ENCODE assay signal across 9 mouse cellular contexts in genomic region chr14:46384946-46385691, GRCm38 (mm10). TPM values are rescaled to one million over a fixed set of nuclear protein-coding genes. Genes with fewer than 3 reads are reported as not detected.
DNase-seq lines count a peak whose midpoint lies in the region; ATAC-seq lines count a peak whose summit lies in the region.
"Had no signal": no experiment of that assay in that cellular context is flagged by ENCODE, and none has a peak within 500 bp of the region (broad histone marks: within the 10 kb centered on the region; RNA-seq: fewer than 3 reads in every experiment).

No protein-coding gene starts in this region.

- peaks cover 14% of the 10 kb centered on the region; the same call in 1 of the 2 replicates for H3K4me1 ChIP-seq in kidney, embryonic 14.5 days (ENCODE audit: control insufficient read depth, insufficient read depth, low read length)
- H3K4me1 ChIP-seq in embryonic facial prominence, embryonic 15.5 days: peaks cover 49% of the 10 kb centered on the region
- H3K4me1 ChIP-seq in neural tube, embryonic 15.5 days: peaks cover 61% of the 10 kb centered on the region

- no peak for DNase-seq in kidney, postnatal 25 days
- peak; percentile 43 for DNase-seq in kidney, postnatal 10 days
- DNase-seq in ovary, postnatal 10 days (ENCODE audit: low spot score): no peak
- no peak for DNase-seq in adrenal gland, postnatal 14 days
- DNase-seq in left cerebral cortex, adult 8-10 months (ENCODE audit: low spot score in 2 of 2): no peak

- no peaks in the 10 kb centered on the region for H3K9me3 ChIP-seq in kidney, embryonic 14.5 days (ENCODE audit: control insufficient read depth, low read length)
- no peaks in the 10 kb centered on the region for H3K9me3 ChIP-seq in embryonic facial prominence, embryonic 15.5 days (replicated peaks)
- no peaks in the 10 kb centered on the region for H3K9me3 ChIP-seq in neural tube, embryonic 15.5 days (replicated peaks)

- peaks cover 15% of the 10 kb centered on the region; the same call in 1 of the 2 replicates for H3K36me3 ChIP-seq in kidney, embryonic 14.5 days (ENCODE audit: control insufficient read depth, insufficient read depth, low read length)
- H3K36me3 ChIP-seq in embryonic facial prominence, embryonic 15.5 days: peaks cover 8% of the 10 kb centered on the region; the same call in 1 of the 2 replicates
- no peaks in the 10 kb centered on the region for H3K36me3 ChIP-seq in neural tube, embryonic 15.5 days

- peaks cover 8% of the 10 kb centered on the region; the same call in 1 of the 2 replicates for H3K27me3 ChIP-seq in kidney, embryonic 14.5 days (ENCODE audit: control insufficient read depth, insufficient read depth, low read length)
- H3K27me3 ChIP-seq in embryonic facial prominence, embryonic 15.5 days: peaks cover 15% of the 10 kb centered on the region
- H3K27me3 ChIP-seq in neural tube, embryonic 15.5 days (replicated peaks): peaks cover 69% of the 10 kb centered on the region

- WGBS in kidney, embryonic 14.5 days: 6% methylated on average over 14 of the region's 14 CpGs
- 6% methylated on average over 14 of the region's 14 CpGs for WGBS in embryonic facial prominence, embryonic 15.5 days
- WGBS in neural tube, embryonic 15.5 days: 12% methylated on average over 14 of the region's 14 CpGs

- peak overlapping the region; percentile 14; the same call in 1 of the 2 replicates for H3K27ac ChIP-seq in kidney, embryonic 14.5 days (ENCODE audit: low read depth, low read length)
- peak overlapping the region; percentile 76 for H3K27ac ChIP-seq in embryonic facial prominence, embryonic 15.5 days (replicated peaks)
- no peak overlapping the region for H3K27ac ChIP-seq in neural tube, embryonic 15.5 days (replicated peaks)

- ATAC-seq in kidney, embryonic 14.5 days (ENCODE audit: low FRiP score, low TSS enrichment): no peak
- ATAC-seq in embryonic facial prominence, embryonic 15.5 days (ENCODE audit: insufficient number of reproducible peaks, low FRiP score, low TSS enrichment, low read depth): no peak
- no peak for ATAC-seq in neural tube, embryonic 15.5 days (ENCODE audit: low FRiP score)

- peak overlapping the region; percentile 84 for H3K4me2 ChIP-seq in kidney, embryonic 14.5 days (replicated peaks; ENCODE audit: low read depth, low read length)
- peak overlapping the region; percentile 75 for H3K4me2 ChIP-seq in embryonic facial prominence, embryonic 15.5 days (replicated peaks)
- H3K4me2 ChIP-seq in neural tube, embryonic 15.5 days: peak overlapping the region; percentile 93

- peak overlapping the region; percentile 49 for H3K4me3 ChIP-seq in kidney, embryonic 14.5 days (ENCODE audit: low read length)
- H3K4me3 ChIP-seq in embryonic facial prominence, embryonic 15.5 days (replicated peaks): peak overlapping the region; percentile 63
- H3K4me3 ChIP-seq in neural tube, embryonic 15.5 days (replicated peaks): peak overlapping the region; percentile 56
- H3K4me3 ChIP-seq: myocyte had no signal

- H3K9ac ChIP-seq in kidney, embryonic 14.5 days (ENCODE audit: low read depth, low read length): peak overlapping the region; percentile 52; the same call in 1 of the 2 replicates
- H3K9ac ChIP-seq in embryonic facial prominence, embryonic 15.5 days: peak overlapping the region; percentile 41
- H3K9ac ChIP-seq in neural tube, embryonic 15.5 days (replicated peaks): 0 out of 2 replicates have a peak overlapping the region, but pooled peaks have one; percentile 3

RNA-seq across cellular contexts. Expression of gene Bmp4, which starts 5.3 kb away (rescaled TPM):
- polyA plus RNA-seq in kidney, embryonic 14.5 days (2014; fragmentation: Nextera tagmentation; extraction: Ambion mirVana): 23.7 and 31.5 TPM in 2 replicates
- 40.1 and 42.7 TPM in 2 replicates for polyA plus RNA-seq in embryonic facial prominence, embryonic 15.5 days (2015; fragmentation: Nextera tagmentation; extraction: Ambion mirVana)
- 5.2 and 9.9 TPM in 2 replicates for polyA plus RNA-seq in neural tube, embryonic 15.5 days (2015; fragmentation: Nextera tagmentation; extraction: Ambion mirVana)
- 6.2 and 9.4 TPM in 2 replicates for total RNA-seq in adrenal gland, postnatal 14 days (2021)
- total RNA-seq in left cerebral cortex, adult 8-10 months (2022): 1 to 10 TPM; 2.9 to 7.5 (median 5.7) TPM

RNA-seq across cellular contexts. Expression of gene Gm15217, which starts 5.9 kb away (rescaled TPM):
- polyA plus RNA-seq in kidney, embryonic 14.5 days (2014; fragmentation: Nextera tagmentation; extraction: Ambion mirVana): not detected in 2 replicates
- not detected in 2 replicates for polyA plus RNA-seq in embryonic facial prominence, embryonic 15.5 days (2015; fragmentation: Nextera tagmentation; extraction: Ambion mirVana)
- not detected in 2 replicates for polyA plus RNA-seq in neural tube, embryonic 15.5 days (2015; fragmentation: Nextera tagmentation; extraction: Ambion mirVana)
- not detected in 2 replicates for total RNA-seq in adrenal gland, postnatal 14 days (2021)
- not detected for total RNA-seq in left cerebral cortex, adult 8-10 months (2022)
- polyA plus RNA-seq: myocyte had no signal
